Mouse (Mus musculus) intestine, postnatal 0 days (tissue): ENCODE results near the gene Cutal. TPM values are rescaled to one million over a fixed set of nuclear protein-coding genes. Genes with fewer than 3 reads are reported as not detected.

ENCODE experiments used
- ATAC-seq: fragments of 200-750 bp; cut with Nextera tagmentation; 2 replicates; pipeline ENCODE4 v1.8.0; 2017; ENCODE audit warnings: mild to moderate bottlenecking, moderate TSS enrichment, moderate library complexity
- H3K27ac ChIP-seq: fragments of 300-500 bp; sonication (generic); 2 replicates; pipeline ENCODE4 v1.5.1; 2014; ENCODE audit warnings: mild to moderate bottlenecking, low read depth, low read length, moderate library complexity
- H3K27me3 ChIP-seq: fragments of 300-500 bp; sonication (generic); replicated peaks from 2 replicates; pipeline ENCODE4 v1.6.1; 2014; ENCODE audit warnings: low read length, mixed read lengths; ENCODE audit not compliant: control insufficient read depth, insufficient read depth
- H3K36me3 ChIP-seq: fragments of 300-500 bp; sonication (generic); 2 replicates; pipeline ENCODE4 v1.6.1; 2014; ENCODE audit warnings: mild to moderate bottlenecking, moderate library complexity; ENCODE audit not compliant: control insufficient read depth, insufficient read depth
- H3K4me1 ChIP-seq: fragments of 300-500 bp; sonication (generic); replicated peaks from 2 replicates; pipeline ENCODE4 v1.6.1; 2014; ENCODE audit warnings: antibody characterized with exemption, low read length, mixed read lengths; ENCODE audit not compliant: control insufficient read depth, insufficient read depth
- H3K4me2 ChIP-seq: fragments of 300-500 bp; sonication (generic); replicated peaks from 2 replicates; pipeline ENCODE4 v1.6.1; 2014; ENCODE audit warnings: low read depth, mild to moderate bottlenecking, moderate library complexity
- H3K4me3 ChIP-seq: fragments of 300-500 bp; sonication (generic); 2 replicates; pipeline ENCODE4 v1.5.1; 2014; ENCODE audit warnings: low read depth, low read length
- H3K9ac ChIP-seq: fragments of 300-500 bp; sonication (generic); 2 replicates; pipeline ENCODE4 v1.6.1; 2014; ENCODE audit warnings: mild to moderate bottlenecking, low read depth, low read length
- H3K9me3 ChIP-seq: fragments of 300-500 bp; sonication (generic); 2 replicates; pipeline ENCODE4 v1.6.1; 2016; ENCODE audit warnings: mixed run types; ENCODE audit not compliant: control insufficient read depth
- CTCF ChIP-seq: sonication (generic); IDR thresholded peaks from 2 replicates; pipeline ENCODE4 v1.5.1; 2016; ENCODE audit warnings: low read depth, mild to moderate bottlenecking, control low read depth, antibody characterized with exemption, moderate library complexity
- WGBS: fragments of 180-500 bp; shearing (Covaris S2); extraction: QIAGEN DNeasy Blood & Tissue Kit; methylation state at CpG from one replicate; pipeline ENCODE4 v1.1.7; 2014; 5-methylcytosine and 5-hydroxymethylcytosine counted together
- polyA plus RNA-seq: library from polyadenylated mRNA; unstranded; fragments of >200 nt; fragmentation: Nextera tagmentation; extraction: Ambion mirVana; gene quantifications from 2 replicates; pipeline ENCODE4 v1.2.1, GENCODE M21; 2015

The Cutal gene
- polyA plus RNA-seq, 1 experiment from 2014 or later = 16.4 TPM

- Histone ChIP-seq H3K9ac (no peak overlapping the region), H3K4me1 (no peaks in the 10 kb centered on the region), H3K9me3 (no peaks in the 10 kb centered on the region), H3K27me3 (no peaks in the 10 kb centered on the region), H3K4me3 (peak overlapping the region; percentile 22), H3K27ac (peak overlapping the region; percentile 58; the same call in 1 of the 2 replicates), H3K36me3 (peaks cover 20% of the 10 kb centered on the region), H3K4me2 (peak overlapping the region; percentile 60)
- peak; percentile 96 for ATAC-seq
- TF ChIP-seq CTCF = no peak
- WGBS = under 1% methylated on average over 34 of the region's 34 CpGs
Observed at GRCm38 (mm10) chr2:34904849-34905542, 30.8 kb downstream of the Cutal start.

GRCm38 (mm10) chr2:34906426-34906825, 32.2 kb downstream of the Cutal start:
- no peak overlapping the region for H3K4me3 ChIP-seq

GRCm38 (mm10) chr2:34906861-34907604, 32.8 kb downstream of the Cutal start:
- Histone ChIP-seq H3K9me3 (no peaks in the 10 kb centered on the region), H3K4me1 (no peaks in the 10 kb centered on the region), H3K9ac (no peak overlapping the region), H3K36me3 (peaks cover 20% of the 10 kb centered on the region), H3K27me3 (no peaks in the 10 kb centered on the region), H3K4me3 (no peak overlapping the region), H3K27ac (no peak overlapping the region), H3K4me2 (no peak overlapping the region)
- ATAC-seq = no peak
- TF ChIP-seq CTCF = peak; percentile 52
- 52% methylated on average over 12 of the region's 12 CpGs for WGBS

More at GRCm38 (mm10) chr2:34906426-34906825, 32.2 kb downstream of the Cutal start:
- TF ChIP-seq CTCF = no peak
- Histone ChIP-seq H3K36me3 (peaks cover 23% of the 10 kb centered on the region), H3K4me1 (no peaks in the 10 kb centered on the region), H3K4me2 (no peak overlapping the region), H3K9me3 (no peaks in the 10 kb centered on the region), H3K27me3 (no peaks in the 10 kb centered on the region), H3K9ac (no peak overlapping the region), H3K27ac (no peak overlapping the region)
- WGBS = 77% methylated on average over 6 of the region's 6 CpGs
- ATAC-seq = no peak

- TF ChIP-seq CTCF = no peak
- Histone ChIP-seq H3K4me1 (no peaks in the 10 kb centered on the region), H3K27me3 (no peaks in the 10 kb centered on the region), H3K4me3 (no peak overlapping the region), H3K9ac (no peak overlapping the region), H3K27ac (no peak overlapping the region), H3K9me3 (no peaks in the 10 kb centered on the region), H3K4me2 (no peak overlapping the region), H3K36me3 (peaks cover 18% of the 10 kb centered on the region)
- 88% methylated on average over 4 of the region's 4 CpGs for WGBS
- ATAC-seq = no peak
Observed at GRCm38 (mm10) chr2:34909719-34910118, 35.5 kb downstream of the Cutal start.

GRCm38 (mm10) chr2:34911871-34912270, 37.7 kb downstream of the Cutal start:
- 88% methylated on average over 5 of the region's 5 CpGs for WGBS
- H3K4me2 ChIP-seq = no peak overlapping the region

GRCm38 (mm10) chr2:34912613-34913012, 38.4 kb downstream of the Cutal start:
- H3K4me3 ChIP-seq = peak overlapping the region; percentile 69
- H3K4me1 ChIP-seq = no peaks in the 10 kb centered on the region
- peaks cover 18% of the 10 kb centered on the region for H3K36me3 ChIP-seq
- ATAC-seq = no peak
- TF ChIP-seq CTCF = no peak
- peak overlapping the region; percentile 60; the same call in 1 of the 2 replicates for H3K9ac ChIP-seq
- 55% methylated on average over 7 of the region's 7 CpGs for WGBS
- no peaks in the 10 kb centered on the region for H3K9me3 ChIP-seq
- H3K4me2 ChIP-seq = peak overlapping the region; percentile 96; the same call in 1 of the 2 replicates
- no peaks in the 10 kb centered on the region for H3K27me3 ChIP-seq
- no peak overlapping the region for H3K27ac ChIP-seq

More at GRCm38 (mm10) chr2:34911871-34912270, 37.7 kb downstream of the Cutal start:
- no peak for TF ChIP-seq CTCF
- no peaks in the 10 kb centered on the region for H3K9me3 ChIP-seq
- no peak overlapping the region for H3K4me3 ChIP-seq
- no peak overlapping the region for H3K27ac ChIP-seq
- H3K4me1 ChIP-seq = no peaks in the 10 kb centered on the region
- H3K9ac ChIP-seq = no peak overlapping the region
- H3K36me3 ChIP-seq = peaks cover 18% of the 10 kb centered on the region
- no peak for ATAC-seq
- H3K27me3 ChIP-seq = no peaks in the 10 kb centered on the region
